Mouse (Mus musculus) megakaryocyte, embryonic 14.5 days (primary cell): ENCODE measurements around the gene Mrpl3. TPM values are rescaled to one million over a fixed set of nuclear protein-coding genes. Genes with fewer than 3 reads are reported as not detected.

Experiments used
- polyA plus RNA-seq: library from polyadenylated mRNA; stranded (reverse); fragments of >175 nt; gene quantifications from 2 replicates; pipeline ENCODE4 v1.2.3, GENCODE M21; 2012; ENCODE audit warnings: low replicate concordance; ENCODE audit not compliant: insufficient read depth

Mrpl3 gene
- polyA plus RNA-seq, 1 experiment, result 16.2 TPM

Other genes starting within 250 kb of the Mrpl3 start
- 27.1 and 46.8 TPM in 2 replicates for gene Nudt16, start 78.6 kb downstream of the Mrpl3 start, polyA plus RNA-seq
- gene 1700080E11Rik, start 91.9 kb downstream of the Mrpl3 start, polyA plus RNA-seq, result not detected in 2 replicates